Mouse (Mus musculus): ENCODE data around the gene Slc31a2. TPM values are rescaled to one million over a fixed set of nuclear protein-coding genes. Genes with fewer than 3 reads are reported as not detected.
A peak's percentile ranks its signal among the peaks of the same experiment; 100 is the strongest.

Gene Slc31a2
- 12.0 and 12.4 TPM in 2 replicates for polyA plus RNA-seq (2012; rRNA removed)

DNA sequence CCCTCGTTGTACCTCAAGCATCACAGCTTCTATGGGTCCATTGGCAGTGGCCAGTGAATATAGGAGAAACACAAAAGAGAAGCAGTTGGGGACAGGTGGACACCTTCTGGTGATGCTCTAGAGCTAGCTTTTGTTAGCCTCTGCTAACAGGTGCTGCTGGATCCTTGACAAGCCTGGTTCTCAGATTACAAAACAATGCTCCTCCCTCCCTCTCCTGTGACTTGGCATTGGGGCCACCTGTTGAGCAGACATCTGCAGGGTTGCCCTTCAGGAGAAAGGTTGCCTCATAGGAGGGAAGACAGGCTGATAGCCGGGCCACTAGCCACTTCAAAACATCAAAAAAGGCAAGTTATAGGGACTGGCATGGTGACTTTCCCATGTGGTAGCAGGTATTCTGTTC is at the start of gene Slc31a2:
Slc31a2 (plus strand) TSS at position 287 of the 400 bp plus-strand sequence.
- TF ChIP-seq CTCF (IDR thresholded peaks at IDR 0.05; ENCODE audit: borderline replicate concordance, extremely low read depth, insufficient read depth, insufficient read length) (no peak), POLR2A (IDR thresholded peaks at IDR 0.05; ENCODE audit: borderline replicate concordance, extremely low read depth, insufficient read depth, insufficient read length, poor library complexity, severe bottlenecking) (no peak)
- no peak for DNase-seq (ENCODE audit: low read depth)

GRCm38 (mm10) chr4:62213490-62213889 is 48.9 kb upstream of the Slc31a2 start:
- no peak for TF ChIP-seq CTCF (IDR thresholded peaks at IDR 0.05; ENCODE audit: borderline replicate concordance, extremely low read depth, insufficient read depth, insufficient read length)
- no peak for TF ChIP-seq POLR2A (IDR thresholded peaks at IDR 0.05; ENCODE audit: borderline replicate concordance, extremely low read depth, insufficient read depth, insufficient read length, poor library complexity, severe bottlenecking)
- DNase-seq (ENCODE audit: low read depth) = no peak

DNA sequence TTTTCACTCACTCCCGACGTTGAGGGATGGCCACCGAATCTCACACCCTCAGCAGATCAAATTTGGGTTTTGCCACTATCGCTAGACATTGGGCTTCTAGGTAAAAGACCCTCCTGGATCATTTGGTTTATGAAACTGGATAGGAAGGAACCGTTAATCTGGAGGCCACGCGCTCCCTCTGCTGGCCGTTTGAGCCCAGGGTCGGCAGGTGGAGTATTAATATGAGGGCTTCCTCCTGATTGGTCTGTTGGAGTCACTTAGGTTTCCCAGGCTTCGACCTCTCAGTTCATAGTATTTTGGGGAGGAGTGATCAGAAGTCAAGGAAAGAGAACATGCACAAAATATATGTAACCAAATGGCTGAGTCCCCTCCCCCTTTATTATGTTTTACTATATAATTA is 34.0 kb upstream of the Slc31a2 start:
- DNase-seq (ENCODE audit: low read depth) = peak; percentile 43
- TF ChIP-seq POLR2A (IDR thresholded peaks at IDR 0.05; ENCODE audit: borderline replicate concordance, extremely low read depth, insufficient read depth, insufficient read length, poor library complexity, severe bottlenecking) = no peak
- peak; percentile 71 for TF ChIP-seq CTCF (IDR thresholded peaks at IDR 0.05; ENCODE audit: borderline replicate concordance, extremely low read depth, insufficient read depth, insufficient read length)

DNA sequence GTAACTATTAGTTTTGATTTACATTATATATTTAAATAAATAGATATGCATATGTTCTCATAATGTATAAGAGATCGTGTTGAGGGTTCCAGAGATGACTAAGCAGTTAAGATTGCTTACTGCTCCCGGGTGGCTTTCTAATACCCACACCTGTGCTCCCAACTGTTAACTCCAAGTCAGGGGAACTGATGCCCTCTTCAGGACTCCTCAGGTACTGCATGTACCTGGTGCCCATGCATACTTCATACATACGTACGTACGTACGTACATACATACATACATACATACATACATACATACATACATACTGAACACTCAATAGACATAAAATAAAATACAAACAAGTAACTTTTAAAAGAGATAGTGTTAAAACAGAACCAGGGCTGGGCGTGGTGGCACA is 32.9 kb upstream of the Slc31a2 start:
- TF ChIP-seq POLR2A (IDR thresholded peaks at IDR 0.05; ENCODE audit: borderline replicate concordance, extremely low read depth, insufficient read depth, insufficient read length, poor library complexity, severe bottlenecking) (no peak), CTCF (IDR thresholded peaks at IDR 0.05; ENCODE audit: borderline replicate concordance, extremely low read depth, insufficient read depth, insufficient read length) (peak; percentile 32; the same call in 1 of the 2 replicates)
- DNase-seq (ENCODE audit: low read depth) = no peak

DNA sequence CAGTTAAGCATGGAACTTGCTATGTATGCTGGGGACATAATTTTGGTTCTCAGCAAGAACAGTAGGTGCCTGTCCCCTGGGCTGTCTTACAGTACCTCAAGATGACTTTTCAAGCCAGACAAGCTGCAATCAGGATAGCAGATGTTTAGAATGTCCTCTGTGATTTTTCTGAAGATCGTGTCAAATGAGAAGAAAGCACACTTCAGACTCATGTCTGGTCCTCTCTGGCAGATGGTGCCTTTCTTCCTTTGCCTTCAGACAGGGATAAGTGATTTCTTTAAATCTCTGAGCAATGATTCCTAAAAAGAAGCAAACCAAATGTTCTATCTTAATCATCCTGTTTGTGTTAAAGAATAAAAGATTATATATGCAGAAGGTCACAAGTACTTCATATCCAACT is 32.2 kb upstream of the Slc31a2 start:
- no peak for TF ChIP-seq CTCF (IDR thresholded peaks at IDR 0.05; ENCODE audit: borderline replicate concordance, extremely low read depth, insufficient read depth, insufficient read length)
- no peak for TF ChIP-seq POLR2A (IDR thresholded peaks at IDR 0.05; ENCODE audit: borderline replicate concordance, extremely low read depth, insufficient read depth, insufficient read length, poor library complexity, severe bottlenecking)
- no peak for DNase-seq (ENCODE audit: low read depth)

DNA sequence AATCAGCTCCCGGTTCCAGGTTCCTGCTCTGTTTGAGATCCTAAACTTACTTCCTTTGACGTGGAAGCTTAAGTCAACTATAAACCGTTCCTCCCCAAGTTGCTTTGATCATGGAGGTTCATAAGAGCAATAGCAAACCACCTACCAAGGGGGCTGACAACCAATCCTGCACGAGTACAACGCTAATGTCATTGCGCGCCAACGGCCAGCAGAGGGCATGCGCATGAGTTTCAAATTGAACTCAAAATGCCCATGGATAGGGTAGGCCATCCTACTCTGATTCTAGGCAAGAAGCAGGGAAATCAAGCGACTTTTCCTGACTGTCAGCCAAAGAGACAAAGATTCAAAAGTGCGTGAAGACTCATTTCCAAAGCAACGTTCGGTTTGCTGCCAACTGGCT is 31.6 kb upstream of the Slc31a2 start, which contains the start of gene Zfp37:
Zfp37 (minus strand) TSS at position 279 of the 400 bp plus-strand sequence.
- DNase-seq (ENCODE audit: low read depth) = no peak
- no peak for TF ChIP-seq POLR2A (IDR thresholded peaks at IDR 0.05; ENCODE audit: borderline replicate concordance, extremely low read depth, insufficient read depth, insufficient read length, poor library complexity, severe bottlenecking)
- peak; percentile 32; the same call in 1 of the 2 replicates for TF ChIP-seq CTCF (IDR thresholded peaks at IDR 0.05; ENCODE audit: borderline replicate concordance, extremely low read depth, insufficient read depth, insufficient read length)

- no peak for DNase-seq (ENCODE audit: low read depth)
- TF ChIP-seq POLR2A (IDR thresholded peaks at IDR 0.05; ENCODE audit: borderline replicate concordance, extremely low read depth, insufficient read depth, insufficient read length, poor library complexity, severe bottlenecking) (no peak), CTCF (IDR thresholded peaks at IDR 0.05; ENCODE audit: borderline replicate concordance, extremely low read depth, insufficient read depth, insufficient read length) (no peak)
These were observed 21.8 kb upstream of the Slc31a2 start for GRCm38 (mm10) chr4:62240586-62240985.

GRCm38 (mm10) chr4:62248328-62248727 is 14.0 kb upstream of the Slc31a2 start:
- TF ChIP-seq CTCF (IDR thresholded peaks at IDR 0.05; ENCODE audit: borderline replicate concordance, extremely low read depth, insufficient read depth, insufficient read length) (no peak), POLR2A (IDR thresholded peaks at IDR 0.05; ENCODE audit: borderline replicate concordance, extremely low read depth, insufficient read depth, insufficient read length, poor library complexity, severe bottlenecking) (no peak)
- no peak for DNase-seq (ENCODE audit: low read depth)

GRCm38 (mm10) chr4:62250896-62251544 is 11.3 kb upstream of the Slc31a2 start:
- TF ChIP-seq POLR2A (IDR thresholded peaks at IDR 0.05; ENCODE audit: borderline replicate concordance, extremely low read depth, insufficient read depth, insufficient read length, poor library complexity, severe bottlenecking) (no peak), CTCF (IDR thresholded peaks at IDR 0.05; ENCODE audit: borderline replicate concordance, extremely low read depth, insufficient read depth, insufficient read length) (peak; percentile 51; the same call in 1 of the 2 replicates)
- peak; percentile 33 for DNase-seq (ENCODE audit: low read depth)

GRCm38 (mm10) chr4:62251776-62252175 is 10.6 kb upstream of the Slc31a2 start:
- no peak for DNase-seq (ENCODE audit: low read depth)
- no peak for TF ChIP-seq POLR2A (IDR thresholded peaks at IDR 0.05; ENCODE audit: borderline replicate concordance, extremely low read depth, insufficient read depth, insufficient read length, poor library complexity, severe bottlenecking)
- TF ChIP-seq CTCF (IDR thresholded peaks at IDR 0.05; ENCODE audit: borderline replicate concordance, extremely low read depth, insufficient read depth, insufficient read length) = no peak

DNA sequence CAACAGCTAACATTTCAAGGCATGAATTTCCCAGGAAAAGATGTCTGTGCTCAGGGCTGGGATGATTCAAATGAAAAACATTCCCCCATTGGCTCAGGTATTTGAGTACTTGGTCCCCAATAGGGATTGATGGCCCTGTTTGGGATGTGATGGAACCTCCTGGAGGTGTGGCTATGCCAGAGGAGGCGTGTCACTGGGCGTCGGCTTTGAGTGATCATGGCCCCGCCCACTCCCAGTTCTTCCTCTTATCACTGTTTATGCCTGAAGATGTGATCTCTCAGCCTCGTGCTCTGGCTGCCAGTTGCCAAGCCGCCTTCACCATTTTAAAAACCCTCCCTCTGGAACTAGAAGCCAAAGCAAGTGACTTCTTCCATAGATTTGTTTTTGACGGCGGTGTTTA is 7.8 kb upstream of the Slc31a2 start:
- TF ChIP-seq CTCF (IDR thresholded peaks at IDR 0.05; ENCODE audit: borderline replicate concordance, extremely low read depth, insufficient read depth, insufficient read length) (no peak), POLR2A (IDR thresholded peaks at IDR 0.05; ENCODE audit: borderline replicate concordance, extremely low read depth, insufficient read depth, insufficient read length, poor library complexity, severe bottlenecking) (no peak)
- DNase-seq (ENCODE audit: low read depth) = no peak

DNA sequence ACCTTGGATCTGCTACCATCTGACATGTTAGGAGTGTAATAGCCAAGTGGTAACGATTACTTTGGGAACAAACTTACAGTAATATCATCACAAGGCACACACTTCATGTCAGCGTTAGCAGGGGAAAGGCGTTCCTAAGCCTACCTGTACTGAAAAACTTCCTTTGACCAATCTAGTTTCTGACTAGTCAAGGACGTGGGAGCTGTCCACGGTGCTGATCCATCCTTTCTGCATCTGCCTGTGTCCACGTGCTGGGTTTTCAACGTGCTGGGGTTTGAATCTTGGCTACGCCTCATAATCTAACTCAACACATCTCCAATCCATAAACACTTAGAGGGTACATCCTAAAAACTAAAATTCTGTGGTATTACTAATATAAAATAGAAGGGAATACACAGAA is 5.4 kb upstream of the Slc31a2 start:
- TF ChIP-seq POLR2A (IDR thresholded peaks at IDR 0.05; ENCODE audit: borderline replicate concordance, extremely low read depth, insufficient read depth, insufficient read length, poor library complexity, severe bottlenecking) = no peak
- peak; percentile 20 for DNase-seq (ENCODE audit: low read depth)
